Mouse (Mus musculus): ENCODE measurements around the gene Gmps. TPM values are rescaled to one million over a fixed set of nuclear protein-coding genes. Genes with fewer than 3 reads are reported as not detected.
A peak's percentile ranks its signal among the peaks of the same experiment; 100 is the strongest.

Gmps gene
- 10 to 100 TPM; 29.2 to 42.1 (median 36.8) TPM for polyA plus RNA-seq (2017; shearing (Covaris generic))

DNA sequence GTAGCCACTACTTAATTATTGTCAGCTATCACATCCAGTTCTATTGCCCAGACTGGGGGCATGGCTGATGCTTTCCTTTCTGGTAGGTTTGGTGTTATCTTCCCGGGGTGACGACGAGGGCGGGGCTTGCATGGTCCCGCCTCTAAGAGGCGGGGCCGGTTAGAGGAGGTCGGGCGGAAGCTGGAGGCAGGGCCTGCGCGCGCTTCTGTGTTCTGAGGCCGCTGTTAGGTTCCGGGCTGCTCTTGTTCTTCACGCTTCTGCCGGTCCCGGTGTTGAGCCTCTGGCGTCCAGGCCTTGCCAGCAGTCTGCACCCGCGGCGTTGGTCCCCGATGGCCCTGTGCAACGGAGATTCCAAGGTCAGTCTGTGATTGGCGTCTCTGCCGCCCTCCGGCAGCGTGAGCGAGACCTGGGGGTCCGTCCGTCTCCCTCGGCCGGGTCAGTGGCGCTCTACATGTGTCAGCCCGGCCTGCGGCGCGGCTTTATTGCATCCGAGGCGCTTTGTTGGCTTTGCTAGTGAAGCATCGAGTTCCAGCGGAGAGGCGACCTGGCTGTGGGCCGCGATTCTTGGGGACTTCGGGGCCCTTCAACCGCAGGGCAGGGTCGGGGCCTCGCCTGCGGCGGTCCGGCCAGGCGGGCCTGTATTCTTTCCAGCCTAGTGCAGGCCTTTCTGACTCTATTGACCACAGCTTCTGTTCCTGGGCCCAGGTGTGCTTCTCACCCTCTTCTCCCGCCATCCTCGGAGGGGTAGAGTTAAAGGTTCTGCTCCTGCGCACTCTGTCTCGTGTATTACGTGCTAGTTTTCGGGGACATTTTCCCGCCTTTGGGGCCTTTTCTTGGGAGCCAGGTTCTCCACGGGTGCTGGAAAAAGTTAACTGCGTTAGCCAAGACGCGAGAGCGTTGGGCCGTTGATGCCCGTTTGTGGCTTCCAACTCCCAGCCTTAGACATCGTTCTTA is at the start of gene Gmps:
Gene Gmps (plus strand): TSS at position 152 of the 954 bp plus-strand sequence.
- peak; percentile 98 for ATAC-seq

DNA sequence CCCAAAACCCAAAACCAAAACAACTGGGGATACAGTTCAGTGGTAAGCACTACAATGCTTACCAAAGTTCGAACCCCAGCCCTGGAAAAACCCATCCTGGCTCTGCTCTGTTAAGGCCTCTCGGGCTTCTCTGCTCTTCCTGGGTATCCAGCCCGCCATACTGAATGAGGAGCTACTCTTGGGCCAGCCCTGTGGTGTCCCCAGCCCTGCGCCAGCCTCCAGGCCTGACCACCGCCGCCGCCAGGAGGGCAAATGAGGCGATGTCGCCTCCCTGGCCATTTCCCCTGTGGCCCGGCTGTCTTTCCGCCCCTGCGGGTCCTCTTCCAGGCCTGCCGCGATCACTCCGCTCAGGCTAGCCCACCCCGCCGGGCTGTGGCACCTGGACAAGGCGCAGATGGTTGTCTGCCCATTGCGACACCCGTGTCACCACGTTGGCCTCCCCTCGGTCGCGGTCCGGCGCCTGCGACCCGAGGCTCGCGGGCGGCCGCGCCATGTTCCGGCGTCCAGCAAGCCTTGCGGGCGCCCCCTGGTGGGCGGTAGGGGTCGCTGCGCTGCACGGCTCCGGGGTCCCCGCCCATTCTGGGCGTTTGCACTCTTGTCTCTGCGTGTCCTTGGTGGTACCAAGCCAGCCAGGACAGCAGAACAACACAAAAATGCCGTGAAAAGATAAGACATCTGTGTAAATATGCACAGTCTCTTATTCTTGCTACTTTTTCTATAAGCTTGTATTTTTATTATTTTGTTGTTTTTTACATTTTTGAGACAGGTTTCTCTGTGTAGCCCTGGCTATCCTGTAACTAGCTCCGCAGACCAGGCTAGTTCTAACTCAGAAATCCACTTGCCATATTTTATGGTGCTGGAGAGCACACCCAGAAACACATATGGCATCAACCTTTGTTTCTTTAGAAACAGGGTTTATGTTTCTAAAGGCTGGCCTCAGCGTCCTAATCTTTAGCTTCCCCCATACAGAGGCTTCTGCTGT is 46.7 kb upstream of the Gmps start, which contains the start of gene E130311K13Rik:
Gene E130311K13Rik (minus strand): TSS at position 595 of the 982 bp plus-strand sequence.
- peak; percentile 96 for ATAC-seq

DNA sequence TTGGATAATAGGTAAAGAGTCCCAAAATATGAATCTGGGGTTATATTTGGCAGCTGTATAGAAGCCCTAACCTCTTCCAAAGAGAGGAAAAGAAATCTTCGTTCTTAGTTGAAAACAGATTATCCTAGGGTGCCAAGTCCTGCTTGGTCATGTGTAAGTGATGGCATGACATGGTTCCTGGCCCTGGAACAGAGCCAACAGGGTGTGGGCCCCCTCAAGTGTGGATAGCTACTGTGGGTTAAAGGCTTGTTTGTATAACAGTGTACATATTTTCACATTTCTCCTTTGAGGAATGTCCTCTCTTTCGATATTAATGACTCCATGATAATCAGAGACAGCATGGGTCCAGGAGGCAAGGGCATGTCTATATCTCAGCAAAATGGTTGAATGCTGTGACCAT is 37.0 kb upstream of the Gmps start:
- no peak for ATAC-seq

DNA sequence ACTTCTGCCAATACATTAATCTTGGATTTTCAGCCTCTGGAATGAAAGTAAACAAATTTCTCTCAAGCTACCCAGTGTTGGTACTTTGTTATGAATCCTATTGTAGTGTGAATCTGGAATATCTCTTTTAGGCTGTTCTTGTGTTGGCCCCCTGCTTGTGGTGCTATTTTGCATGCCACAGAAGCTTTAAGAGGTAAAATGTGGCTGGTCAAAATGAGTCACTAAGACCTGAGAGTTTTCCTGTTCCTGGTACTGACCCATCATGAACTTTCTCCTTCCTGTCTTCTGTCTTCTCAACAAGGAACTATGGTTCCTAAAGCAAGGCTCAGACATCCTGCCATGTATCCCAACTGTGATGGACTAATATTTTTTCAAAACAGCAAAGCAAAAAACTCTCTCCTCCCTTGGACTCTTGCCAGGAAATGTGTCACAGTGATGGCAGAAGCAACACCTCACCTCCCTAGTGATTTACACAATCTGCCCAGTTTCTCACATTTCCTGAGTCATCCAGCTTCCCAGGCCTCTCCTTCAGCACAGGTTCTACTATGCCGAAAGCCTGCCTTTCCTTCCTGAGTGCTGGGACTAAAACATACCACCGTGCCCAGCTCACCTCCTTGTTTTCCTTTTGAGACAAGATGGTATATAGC is 34.6 kb upstream of the Gmps start:
- ATAC-seq: no peak

DNA sequence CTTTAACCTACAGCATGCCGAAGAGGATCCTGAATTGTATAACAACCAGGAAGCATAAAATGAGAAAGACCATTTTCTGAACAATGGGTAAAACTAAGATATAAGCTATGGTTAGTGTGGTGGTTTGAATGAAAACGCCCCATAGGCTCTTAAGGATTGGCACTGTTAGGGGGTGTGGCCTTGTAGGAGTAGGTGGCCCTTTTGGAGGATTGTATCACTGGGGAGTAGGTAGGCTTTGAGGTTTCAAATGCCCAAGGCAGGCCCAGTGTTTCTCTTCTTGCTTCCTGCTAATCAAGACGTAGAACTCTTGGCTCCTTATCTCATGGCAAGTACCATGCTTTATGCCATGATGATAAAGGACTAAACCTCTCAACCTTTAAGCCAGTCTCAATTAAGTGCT is 26.1 kb upstream of the Gmps start:
- no peak for ATAC-seq

DNA sequence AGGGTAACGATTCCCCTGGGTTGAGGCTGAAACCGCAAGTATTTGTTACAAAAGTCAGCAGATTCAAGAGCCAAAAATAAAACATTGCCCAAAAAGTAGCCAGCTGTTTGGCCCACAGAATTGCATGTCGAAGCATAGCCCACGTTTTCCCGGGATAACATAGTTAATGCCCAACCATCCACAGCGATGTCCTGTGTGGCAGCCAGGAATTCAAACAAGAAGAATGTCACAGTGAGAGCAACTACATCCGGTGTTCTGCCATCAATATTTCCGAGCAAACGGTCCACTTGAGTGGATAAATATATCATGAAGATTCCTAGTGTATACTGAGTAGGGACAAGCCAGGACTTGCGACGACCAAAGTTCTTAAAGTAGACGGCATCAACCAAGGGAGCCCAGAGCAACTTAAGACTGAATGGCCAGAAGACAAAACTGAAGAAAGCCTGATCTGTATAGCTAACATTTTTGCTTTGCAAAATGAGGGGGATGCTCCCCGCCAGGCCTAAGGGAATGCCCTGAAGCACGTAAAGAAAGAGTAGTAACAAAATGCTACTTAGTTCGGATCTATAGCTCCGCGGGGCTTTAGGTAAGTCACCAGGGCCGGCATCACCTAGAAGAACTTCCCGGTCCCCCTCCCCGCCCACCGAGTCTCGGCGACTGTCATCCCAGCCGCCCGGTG is 12.3 kb upstream of the Gmps start:
- peak; percentile 0 for ATAC-seq

DNA sequence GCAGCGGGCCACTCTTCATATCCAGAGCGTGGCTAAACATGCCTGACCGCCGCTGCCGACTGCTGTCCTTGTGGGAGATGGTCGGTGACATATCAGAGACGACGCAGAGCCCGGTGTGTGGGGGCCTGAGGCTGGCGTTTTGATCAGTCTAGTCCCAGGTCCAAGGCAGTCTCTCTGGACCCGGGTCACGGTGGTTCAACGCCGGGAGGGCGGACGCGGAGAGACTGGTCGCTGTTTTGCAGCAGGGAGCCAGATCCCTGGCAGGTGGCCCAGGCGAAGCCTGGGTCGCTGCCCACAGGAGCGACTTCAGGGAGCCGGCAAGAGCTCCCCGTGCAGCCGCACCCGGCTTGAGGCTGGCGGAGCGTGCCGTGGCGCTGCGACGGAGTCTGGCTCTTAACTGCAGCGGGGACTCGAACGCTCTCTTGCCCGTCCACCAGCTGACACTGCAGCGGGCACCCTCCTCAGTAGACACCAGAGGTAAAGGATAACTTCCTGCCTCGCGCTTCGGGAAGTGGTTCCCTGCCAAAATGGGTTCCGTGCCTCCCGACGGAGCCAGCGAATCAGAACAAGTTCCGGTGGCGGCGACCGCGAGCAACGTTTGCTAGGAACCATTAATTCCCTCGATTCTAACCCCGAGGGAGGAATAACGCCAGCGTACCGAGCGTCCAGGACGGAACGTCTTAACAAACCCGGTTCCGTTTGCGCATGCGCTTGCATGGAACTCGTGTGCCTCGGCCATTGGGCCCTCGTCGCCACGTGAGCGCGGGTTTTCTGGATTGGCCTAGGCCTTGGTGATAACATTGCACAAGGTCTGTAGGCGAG is 11.6 kb upstream of the Gmps start, which contains the start of gene Slc33a1:
Gene Slc33a1 (minus strand): TSS at position 669 of the 822 bp plus-strand sequence.
- ATAC-seq: peak; percentile 91

DNA sequence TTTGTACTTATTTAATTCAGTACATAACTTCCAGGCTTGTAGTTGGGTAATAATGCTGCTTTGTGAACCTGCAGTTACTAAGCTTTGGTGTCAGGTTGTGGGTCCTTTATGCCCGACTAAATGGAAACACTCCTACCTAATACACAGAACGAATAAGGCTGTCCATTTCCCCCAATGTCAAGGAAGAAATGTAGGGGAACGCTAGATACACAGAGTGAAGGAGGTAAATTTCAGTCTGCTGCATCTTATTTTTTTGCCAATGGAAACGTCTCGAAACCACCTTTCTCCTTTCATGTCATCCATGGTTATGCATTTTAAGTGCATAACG is 11.0 kb upstream of the Gmps start:
- ATAC-seq: no peak

DNA sequence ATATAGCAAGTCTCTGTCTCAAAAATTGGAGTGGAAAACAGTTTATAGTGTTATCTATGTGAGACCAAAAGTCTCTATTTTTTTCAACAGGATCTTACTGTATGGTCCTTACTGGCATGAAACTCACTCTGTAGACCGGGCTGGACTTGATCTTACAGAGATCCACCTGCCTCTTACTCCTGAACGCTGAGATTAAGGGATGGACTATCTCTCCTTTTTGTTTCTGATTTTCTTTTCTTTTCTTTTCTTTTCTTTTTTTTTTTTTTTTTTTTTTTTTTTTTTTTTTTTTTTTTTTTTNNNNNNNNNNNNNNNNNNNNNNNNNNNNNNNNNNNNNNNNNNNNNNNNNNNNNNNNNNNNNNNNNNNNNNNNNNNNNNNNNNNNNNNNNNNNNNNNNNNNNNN is 10.0 kb upstream of the Gmps start:
- ATAC-seq: no peak

DNA sequence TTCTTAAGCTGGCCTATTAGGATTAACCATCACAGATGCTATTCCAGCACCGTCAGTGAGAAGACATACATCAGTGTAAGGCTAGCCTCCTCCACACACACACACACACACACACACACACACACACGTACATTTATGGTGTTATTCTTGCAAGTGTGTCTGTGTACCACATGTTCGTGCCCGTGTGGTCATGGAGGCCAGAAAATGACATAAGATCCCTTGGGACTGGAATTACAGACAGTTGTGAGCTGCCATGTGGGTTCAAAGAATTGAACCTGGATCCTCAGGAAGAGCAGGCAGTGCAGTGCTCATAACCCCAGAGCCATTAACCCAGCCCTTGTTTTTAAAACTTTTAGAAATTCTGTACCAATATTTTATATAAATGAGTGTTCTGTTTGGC is 2.0 kb downstream of the Gmps start:
- ATAC-seq: no peak

DNA sequence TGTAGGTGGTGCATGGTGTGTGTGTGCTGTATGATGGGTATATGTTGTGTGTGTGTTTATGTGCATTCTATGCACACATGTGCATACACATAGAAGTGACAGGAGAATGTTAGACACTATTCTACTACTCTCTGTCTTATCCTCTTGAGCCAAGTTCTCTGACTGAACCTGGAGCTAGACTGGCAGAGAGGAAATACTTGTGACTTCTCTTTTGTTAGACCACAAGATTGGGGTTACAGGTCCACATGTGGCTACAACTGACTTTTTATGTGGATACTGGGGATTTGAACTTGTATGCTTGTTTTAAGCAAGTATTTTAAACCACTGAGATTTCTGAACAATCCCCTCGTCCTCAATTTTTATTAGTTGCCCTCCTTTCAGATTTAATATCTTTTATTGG is 10.8 kb downstream of the Gmps start:
- no peak for ATAC-seq

DNA sequence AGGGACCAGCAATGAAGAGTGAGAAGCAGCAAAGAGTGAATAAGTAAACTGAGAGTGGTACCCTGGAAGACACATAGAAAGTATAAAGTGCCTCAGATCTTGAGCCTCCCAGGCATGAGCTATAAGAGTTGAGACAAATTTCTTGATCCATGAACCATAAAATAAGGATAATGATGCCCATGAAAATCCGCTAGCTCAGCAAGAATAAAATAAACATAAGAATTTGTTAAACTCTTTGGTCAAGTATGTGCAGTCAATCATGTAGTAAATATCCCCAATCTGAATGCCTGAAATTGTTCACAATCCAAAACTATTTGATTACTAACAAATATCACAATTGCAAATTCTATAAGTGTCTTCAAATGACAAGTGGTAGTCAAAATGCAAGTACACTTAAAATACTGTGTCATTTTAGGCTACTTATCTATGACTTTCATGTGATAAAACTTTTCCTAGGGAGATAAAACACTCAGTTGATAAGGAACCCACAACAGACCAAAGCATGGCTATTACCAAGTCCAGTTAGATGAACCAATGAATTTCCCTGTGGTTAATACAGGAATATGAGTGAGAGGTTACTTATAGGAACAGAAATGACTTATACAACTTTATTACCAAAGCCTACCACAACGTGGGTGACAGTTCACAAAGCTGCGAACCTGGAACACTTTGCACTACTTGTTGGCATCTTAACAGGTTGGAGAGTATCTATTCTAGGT is 13.0 kb downstream of the Gmps start:
- no peak for ATAC-seq

DNA sequence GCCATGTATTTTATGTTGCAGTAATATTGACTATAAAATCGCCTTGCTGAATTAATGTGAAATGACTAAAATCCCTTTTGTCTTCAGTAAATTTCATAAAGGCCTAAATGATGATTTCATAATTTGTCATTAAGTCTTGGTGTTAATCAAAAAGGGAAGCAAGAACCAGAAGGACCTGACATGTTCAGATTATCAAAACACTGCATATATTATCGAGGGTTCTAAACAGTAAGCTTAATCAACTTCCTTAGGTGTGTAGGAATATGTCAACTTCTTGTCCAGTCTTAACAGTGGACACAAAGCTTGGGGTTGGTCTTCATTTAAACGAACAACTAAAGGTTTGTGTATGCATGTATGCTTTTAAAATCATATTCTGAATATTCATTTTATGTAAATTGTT is 45.5 kb downstream of the Gmps start:
- ATAC-seq: no peak

DNA sequence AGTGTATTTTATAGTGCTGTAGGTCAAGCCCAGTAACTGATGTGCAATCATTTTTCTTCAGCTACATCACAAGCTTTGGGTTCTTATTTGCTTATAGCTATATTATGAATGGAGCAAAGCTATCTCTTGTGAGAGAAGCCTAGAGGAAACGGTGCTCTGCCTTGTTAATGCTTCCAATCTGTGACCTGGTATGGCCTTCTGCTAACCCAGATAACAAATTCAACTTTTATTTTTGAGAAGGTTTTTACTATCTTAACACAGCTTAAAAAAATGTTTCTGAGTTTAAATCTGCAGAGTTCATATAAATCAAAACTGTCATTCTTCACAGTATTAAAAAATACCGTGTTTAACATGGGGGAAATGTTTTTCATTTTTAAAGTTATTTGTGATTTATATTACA is 46.0 kb downstream of the Gmps start:
- ATAC-seq: no peak

DNA sequence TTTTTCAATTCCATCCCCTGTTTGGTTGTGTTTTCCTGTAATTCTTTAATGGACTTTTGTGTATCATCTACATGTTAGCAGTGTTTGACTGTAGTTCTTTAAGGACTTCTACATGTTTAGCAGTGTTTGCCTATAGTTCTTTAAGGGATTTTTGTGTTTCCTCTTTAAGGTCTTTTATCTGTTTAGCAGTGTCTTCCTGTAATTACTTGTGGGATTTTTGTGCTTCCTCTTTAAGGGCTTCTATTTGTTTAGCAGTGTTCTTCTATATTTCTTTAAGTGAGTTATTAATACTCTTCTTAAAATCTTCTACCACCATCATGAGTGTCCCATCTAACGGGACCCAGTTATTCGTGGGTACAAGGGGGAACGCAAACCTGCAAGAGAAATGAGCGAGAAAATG is 53.9 kb downstream of the Gmps start:
- no peak for ATAC-seq

DNA sequence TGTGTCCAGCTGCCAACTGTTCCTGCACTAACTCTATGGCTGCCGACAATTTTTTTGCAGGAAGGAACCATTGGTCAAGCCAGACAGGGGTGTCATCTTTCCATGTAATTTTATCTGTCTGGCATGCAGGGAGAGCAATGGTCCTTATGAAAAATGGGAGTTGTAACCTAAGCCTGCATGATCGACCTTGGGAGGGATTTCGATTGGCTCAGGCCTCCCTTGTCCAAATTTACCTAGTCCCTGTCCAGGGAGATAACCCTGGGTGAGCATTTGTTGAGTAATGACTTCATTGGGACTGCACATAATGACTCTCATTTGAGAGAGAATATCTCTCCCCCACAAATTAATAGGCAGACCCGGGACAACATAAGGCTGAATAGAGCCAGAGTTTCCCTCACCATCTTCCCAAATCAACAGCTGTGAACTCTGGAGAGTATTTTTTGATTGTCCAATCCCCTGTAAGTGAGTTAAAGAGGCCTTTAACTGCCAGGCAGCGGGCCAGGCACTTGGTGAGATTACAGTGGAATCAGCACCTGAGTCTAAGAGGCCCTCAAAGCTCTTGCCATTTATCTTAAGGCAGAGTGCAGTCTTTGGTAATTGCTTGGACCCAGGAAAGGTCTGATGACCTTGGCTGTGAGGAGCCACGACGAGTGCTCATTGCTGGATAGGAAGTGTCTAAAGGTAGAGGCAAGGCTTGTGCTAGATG is 62.4 kb downstream of the Gmps start:
- ATAC-seq: no peak

DNA sequence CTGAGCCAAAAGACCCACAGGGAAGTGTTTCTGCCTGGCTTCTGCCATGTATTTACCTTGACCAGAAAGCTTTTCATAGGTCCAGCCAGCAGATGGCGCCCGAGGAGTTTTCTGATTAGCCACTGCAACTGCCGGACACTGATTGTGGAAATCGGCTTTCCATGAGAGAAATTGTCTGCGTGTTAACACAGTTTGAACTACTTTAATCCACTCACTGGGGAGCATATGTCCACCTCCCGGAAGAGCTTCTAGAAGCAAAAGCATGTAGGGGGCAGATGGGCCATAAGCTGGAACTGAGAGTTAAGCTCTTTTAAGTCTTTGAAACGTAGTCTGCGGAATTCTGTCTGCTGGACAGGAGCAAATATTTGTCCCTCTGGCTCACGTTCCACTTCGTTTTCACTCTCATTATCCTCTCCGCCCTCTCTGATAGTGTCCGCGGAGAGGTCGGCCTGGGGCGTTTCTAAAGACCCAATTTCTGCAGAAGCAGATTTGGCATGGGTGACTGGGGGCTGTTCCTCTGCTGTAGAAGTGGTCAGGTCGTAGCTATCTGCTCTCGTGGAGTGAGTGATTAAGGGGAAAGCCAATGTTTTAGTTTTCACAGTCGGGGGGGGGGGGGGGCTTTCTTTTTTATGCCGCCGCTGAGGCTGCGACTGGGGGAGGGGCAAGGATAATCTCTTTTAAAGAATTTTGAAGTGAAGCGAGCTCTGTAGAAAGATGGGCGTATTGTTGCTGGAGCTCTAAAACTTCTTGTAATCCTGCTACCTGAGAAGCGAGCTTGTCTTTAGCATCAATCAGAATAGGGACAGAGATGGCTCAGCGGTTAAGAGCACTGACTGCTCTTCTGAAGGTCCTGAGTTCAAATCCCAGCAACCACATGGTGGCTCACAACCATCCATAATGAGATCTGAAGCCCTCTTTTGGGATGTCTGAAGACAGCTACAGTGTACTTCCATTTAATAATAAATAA is 64.2 kb downstream of the Gmps start:
- no peak for ATAC-seq

Data from inflammation-experienced regulatory T-cells, adult 6 months (primary cell).